Mouse (Mus musculus) liver, adult 2 months (tissue): ENCODE results near the gene Actr1b.

Experiments used
- CTCF ChIP-seq: fragments of 200-500 bp; IDR thresholded peaks from 2 replicates; pipeline ENCODE4 v1.5.1; 2011; ENCODE audit warnings: low read depth, low read length, control low read depth
- POLR2A ChIP-seq: fragments of 200-500 bp; IDR thresholded peaks from 2 replicates; pipeline ENCODE4 v1.6.1; 2011; ENCODE audit warnings: low read length, control low read depth; ENCODE audit not compliant: insufficient read depth; ENCODE audit errors: extremely low read depth

GRCm38 (mm10) chr1:36664457-36664856 lies 49.8 kb downstream of the Actr1b start:
- TF ChIP-seq CTCF (0 out of 2 replicates have a peak, but pooled peaks have one; percentile 3), POLR2A (no peak)
